Mouse (Mus musculus): ENCODE results near the gene Slc4a2. TPM values are rescaled to one million over a fixed set of nuclear protein-coding genes. Genes with fewer than 3 reads are reported as not detected.

Slc4a2 gene
- total and polyA plus RNA-seq, 3 experiments = 20.0 to 25.5 (median 24.7) TPM

- peaks cover 20% of the 10 kb centered on the region for H3K27me3 ChIP-seq (ENCODE audit: insufficient read depth, low read length)
- peaks cover 2% of the 10 kb centered on the region for H3K36me3 ChIP-seq (replicated peaks)
- H3K4me1 ChIP-seq (ENCODE audit: insufficient read depth, low read depth, low read length) = peaks cover 75% of the 10 kb centered on the region
- TF ChIP-seq GATA1 (IDR thresholded peaks at IDR 0.05; ENCODE audit: borderline replicate concordance, low read length) = no peak
- TF ChIP-seq POLR2AphosphoS5 (IDR thresholded peaks at IDR 0.05; ENCODE audit: insufficient replicate concordance, low read depth, low read length) = no peak
- TF ChIP-seq CTCF (IDR thresholded peaks at IDR 0.05; ENCODE audit: low read depth, low read length) = no peak
- no peak for TF ChIP-seq GATA2 (IDR thresholded peaks at IDR 0.05; ENCODE audit: borderline replicate concordance, low read depth, low read length)
- TF ChIP-seq TAL1 (conservative IDR thresholded peaks at IDR 0.05; ENCODE audit: low read depth, low read length) = no peak
- no peak for ATAC-seq (ENCODE audit: extremely low read depth, insufficient number of reproducible peaks, low FRiP score, poor library complexity, severe bottlenecking)
- H3K9me3 ChIP-seq (replicated peaks) = peaks cover 13% of the 10 kb centered on the region
- H3K4me3 ChIP-seq (ENCODE audit: low read depth, low read length) = peak overlapping the region; percentile 16; the same call in 1 of the 2 replicates
- no peak for DNase-seq (ENCODE audit: low spot score)
Observed at GRCm38 (mm10) chr5:24387264-24388241, 36.1 kb upstream of the Slc4a2 start.

GRCm38 (mm10) chr5:24388246-24388915 lies 35.3 kb upstream of the Slc4a2 start:
- TF ChIP-seq CTCF (IDR thresholded peaks at IDR 0.05; ENCODE audit: low read depth, low read length) (no peak), GATA1 (IDR thresholded peaks at IDR 0.05; ENCODE audit: borderline replicate concordance, low read length) (no peak), TAL1 (conservative IDR thresholded peaks at IDR 0.05; ENCODE audit: low read depth, low read length) (no peak), GATA2 (IDR thresholded peaks at IDR 0.05; ENCODE audit: borderline replicate concordance, low read depth, low read length) (no peak), POLR2AphosphoS5 (IDR thresholded peaks at IDR 0.05; ENCODE audit: insufficient replicate concordance, low read depth, low read length) (no peak)
- no peak for ATAC-seq (ENCODE audit: extremely low read depth, insufficient number of reproducible peaks, low FRiP score, poor library complexity, severe bottlenecking)
- peaks cover 75% of the 10 kb centered on the region for H3K4me1 ChIP-seq (ENCODE audit: insufficient read depth, low read depth, low read length)
- H3K36me3 ChIP-seq (replicated peaks) = peaks cover 2% of the 10 kb centered on the region
- H3K4me3 ChIP-seq (ENCODE audit: low read depth, low read length) = peak overlapping the region; percentile 16; the same call in 1 of the 2 replicates
- no peak for DNase-seq (ENCODE audit: low spot score)
- H3K27me3 ChIP-seq (ENCODE audit: insufficient read depth, low read length) = peaks cover 20% of the 10 kb centered on the region
- peaks cover 13% of the 10 kb centered on the region for H3K9me3 ChIP-seq (replicated peaks)

- Histone ChIP-seq H3K4me3 (ENCODE audit: low read depth, low read length) (peak overlapping the region; percentile 42; the same call in 1 of the 2 replicates), H3K4me1 (ENCODE audit: insufficient read depth, low read depth, low read length) (peaks cover 75% of the 10 kb centered on the region), H3K9me3 (replicated peaks) (peaks cover 13% of the 10 kb centered on the region), H3K27me3 (ENCODE audit: insufficient read depth, low read length) (peaks cover 20% of the 10 kb centered on the region), H3K36me3 (replicated peaks) (peaks cover 2% of the 10 kb centered on the region)
- no peak for TF ChIP-seq TAL1 (conservative IDR thresholded peaks at IDR 0.05; ENCODE audit: low read depth, low read length)
- no peak for TF ChIP-seq GATA2 (IDR thresholded peaks at IDR 0.05; ENCODE audit: borderline replicate concordance, low read depth, low read length)
- TF ChIP-seq CTCF (IDR thresholded peaks at IDR 0.05; ENCODE audit: low read depth, low read length) = no peak
- TF ChIP-seq POLR2AphosphoS5 (IDR thresholded peaks at IDR 0.05; ENCODE audit: insufficient replicate concordance, low read depth, low read length) = no peak
- TF ChIP-seq GATA1 (IDR thresholded peaks at IDR 0.05; ENCODE audit: borderline replicate concordance, low read length) = no peak
- DNase-seq (ENCODE audit: low spot score) = peak; percentile 89
- peak; percentile 54 for ATAC-seq (ENCODE audit: extremely low read depth, insufficient number of reproducible peaks, low FRiP score, poor library complexity, severe bottlenecking)
Observed at GRCm38 (mm10) chr5:24389011-24389657, 34.5 kb upstream of the Slc4a2 start.

GRCm38 (mm10) chr5:24389658-24390020 lies 34.0 kb upstream of the Slc4a2 start:
- DNase-seq (ENCODE audit: low spot score) = no peak
- Histone ChIP-seq H3K4me1 (ENCODE audit: insufficient read depth, low read depth, low read length) (peaks cover 71% of the 10 kb centered on the region), H3K27me3 (ENCODE audit: insufficient read depth, low read length) (peaks cover 20% of the 10 kb centered on the region), H3K9me3 (replicated peaks) (peaks cover 13% of the 10 kb centered on the region), H3K36me3 (replicated peaks) (peaks cover 2% of the 10 kb centered on the region), H3K4me3 (ENCODE audit: low read depth, low read length) (peak overlapping the region; percentile 42; the same call in 1 of the 2 replicates)
- TF ChIP-seq GATA1 (IDR thresholded peaks at IDR 0.05; ENCODE audit: borderline replicate concordance, low read length) (no peak), POLR2AphosphoS5 (IDR thresholded peaks at IDR 0.05; ENCODE audit: insufficient replicate concordance, low read depth, low read length) (no peak), TAL1 (conservative IDR thresholded peaks at IDR 0.05; ENCODE audit: low read depth, low read length) (no peak), GATA2 (IDR thresholded peaks at IDR 0.05; ENCODE audit: borderline replicate concordance, low read depth, low read length) (no peak), CTCF (IDR thresholded peaks at IDR 0.05; ENCODE audit: low read depth, low read length) (no peak)
- no peak for ATAC-seq (ENCODE audit: extremely low read depth, insufficient number of reproducible peaks, low FRiP score, poor library complexity, severe bottlenecking)

GRCm38 (mm10) chr5:24391864-24392263 lies 31.8 kb upstream of the Slc4a2 start, which contains the start of gene Atg9b:
TSS of gene Atg9b (minus strand) at chr5:24392143.
- TF ChIP-seq TAL1 (conservative IDR thresholded peaks at IDR 0.05; ENCODE audit: low read depth, low read length) (no peak), POLR2AphosphoS5 (IDR thresholded peaks at IDR 0.05; ENCODE audit: insufficient replicate concordance, low read depth, low read length) (no peak), GATA2 (IDR thresholded peaks at IDR 0.05; ENCODE audit: borderline replicate concordance, low read depth, low read length) (no peak), GATA1 (IDR thresholded peaks at IDR 0.05; ENCODE audit: borderline replicate concordance, low read length) (no peak), CTCF (IDR thresholded peaks at IDR 0.05; ENCODE audit: low read depth, low read length) (no peak)
- H3K9me3 ChIP-seq (replicated peaks) = peaks cover 13% of the 10 kb centered on the region
- peaks cover 10% of the 10 kb centered on the region for H3K36me3 ChIP-seq (replicated peaks)
- peaks cover 15% of the 10 kb centered on the region for H3K27me3 ChIP-seq (ENCODE audit: insufficient read depth, low read length)
- ATAC-seq (ENCODE audit: extremely low read depth, insufficient number of reproducible peaks, low FRiP score, poor library complexity, severe bottlenecking) (no peak), DNase-seq (ENCODE audit: low spot score) (no peak)
- peaks cover 70% of the 10 kb centered on the region for H3K4me1 ChIP-seq (ENCODE audit: insufficient read depth, low read depth, low read length)
- H3K4me3 ChIP-seq (ENCODE audit: low read depth, low read length) = no peak within 1 kb of the TSS

Measured in G1E (cell line).